Mouse (Mus musculus): ENCODE results near the gene Fabp7. TPM values are rescaled to one million over a fixed set of nuclear protein-coding genes. Genes with fewer than 3 reads are reported as not detected.

Fabp7 gene
- polyA plus RNA-seq (2012; rRNA removed), result not detected in 2 replicates

DNA sequence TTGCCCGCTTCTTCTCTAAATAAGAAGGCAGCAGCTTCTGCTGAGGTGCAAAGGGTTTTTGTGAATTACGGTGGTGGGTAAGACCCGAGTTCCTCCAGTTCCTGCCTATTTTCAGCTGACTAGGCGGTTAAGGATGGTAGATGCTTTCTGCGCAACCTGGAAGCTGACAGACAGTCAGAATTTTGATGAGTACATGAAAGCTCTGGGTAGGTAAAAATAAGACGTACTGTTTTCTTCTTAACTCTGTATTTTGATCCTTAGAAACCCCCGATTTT lies at the start of gene Fabp7:
Fabp7 (plus strand) TSS at position 6 of the 275 bp plus-strand sequence.
- 42% methylated on average over 7 of the region's 7 CpGs for WGBS
- Histone ChIP-seq H3K4me1 (ENCODE audit: control insufficient read depth, insufficient read depth, insufficient read length, low read length) (no peaks in the 10 kb centered on the region), H3K36me3 (ENCODE audit: control insufficient read depth, insufficient read depth, low read length) (no peaks in the 10 kb centered on the region), H3K27ac (ENCODE audit: insufficient read depth, low read depth, low read length) (no peak within 1 kb of the TSS), H3K4me3 (ENCODE audit: low read depth, low read length) (no peak within 1 kb of the TSS), H3K27me3 (ENCODE audit: control insufficient read depth, insufficient read depth, low read length) (0 out of 2 replicates have a peak, but pooled peaks cover 3% of the 10 kb centered on the region)
- TF ChIP-seq CTCF (IDR thresholded peaks at IDR 0.05; ENCODE audit: extremely low read depth, insufficient read length, insufficient replicate concordance, low read depth, low read length) (no peak), POLR2A (IDR thresholded peaks at IDR 0.05; ENCODE audit: low read depth, low read length) (no peak)

DNA sequence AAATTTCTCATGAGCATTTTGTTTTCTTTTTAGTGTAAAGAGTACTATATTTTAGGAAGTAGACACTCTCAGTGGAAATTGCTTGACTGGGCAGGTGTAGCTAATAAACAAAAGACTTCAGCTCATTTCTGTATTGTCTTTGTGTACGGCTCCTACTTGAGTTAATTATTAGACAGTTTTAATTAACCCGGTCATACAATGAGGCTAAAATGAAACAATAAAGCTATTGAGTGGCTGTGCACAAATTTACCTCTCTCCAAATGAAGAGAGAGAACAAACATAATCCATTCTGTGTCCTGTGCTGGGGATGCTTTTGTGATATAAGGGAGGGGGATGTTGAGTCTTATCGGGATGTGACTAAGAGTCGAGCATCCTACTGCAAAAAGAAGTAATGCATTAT lies 43.9 kb upstream of the Fabp7 start:
- no peak overlapping the region for H3K4me3 ChIP-seq (ENCODE audit: low read depth, low read length)
- TF ChIP-seq CTCF (IDR thresholded peaks at IDR 0.05; ENCODE audit: extremely low read depth, insufficient read length, insufficient replicate concordance, low read depth, low read length) (no peak), POLR2A (IDR thresholded peaks at IDR 0.05; ENCODE audit: low read depth, low read length) (no peak)
- H3K27me3 ChIP-seq (ENCODE audit: control insufficient read depth, insufficient read depth, low read length), result no peaks in the 10 kb centered on the region; the same call in 1 of the 2 replicates
- H3K4me1 ChIP-seq (ENCODE audit: control insufficient read depth, insufficient read depth, insufficient read length, low read length), result no peaks in the 10 kb centered on the region; the same call in 1 of the 2 replicates
- WGBS, result 25% methylated on average over 4 of the region's 4 CpGs
- no peak overlapping the region for H3K27ac ChIP-seq (ENCODE audit: insufficient read depth, low read depth, low read length)
- no peaks in the 10 kb centered on the region for H3K36me3 ChIP-seq (ENCODE audit: control insufficient read depth, insufficient read depth, low read length)

DNA sequence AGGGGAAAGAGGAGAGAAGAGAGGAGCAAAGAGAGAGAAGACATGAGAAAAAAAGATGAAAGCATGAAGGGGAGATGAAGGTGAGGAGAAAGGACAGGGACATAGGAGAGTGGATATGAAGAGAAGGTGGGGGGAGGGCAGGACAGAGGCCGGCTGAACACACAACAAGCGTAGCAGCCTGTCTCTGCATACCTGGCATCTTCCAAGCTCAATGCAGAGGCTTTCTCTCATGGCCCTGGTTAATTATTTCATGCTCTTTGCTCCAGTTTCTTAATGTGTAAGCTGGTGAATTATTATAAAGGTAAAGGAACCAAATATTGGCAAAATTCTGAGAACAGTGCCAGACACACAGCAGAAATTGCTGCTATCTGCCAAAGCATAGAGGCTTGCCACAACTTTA lies 43.3 kb upstream of the Fabp7 start:
- TF ChIP-seq POLR2A (IDR thresholded peaks at IDR 0.05; ENCODE audit: low read depth, low read length), result no peak
- no peak for TF ChIP-seq CTCF (IDR thresholded peaks at IDR 0.05; ENCODE audit: extremely low read depth, insufficient read length, insufficient replicate concordance, low read depth, low read length)

DNA sequence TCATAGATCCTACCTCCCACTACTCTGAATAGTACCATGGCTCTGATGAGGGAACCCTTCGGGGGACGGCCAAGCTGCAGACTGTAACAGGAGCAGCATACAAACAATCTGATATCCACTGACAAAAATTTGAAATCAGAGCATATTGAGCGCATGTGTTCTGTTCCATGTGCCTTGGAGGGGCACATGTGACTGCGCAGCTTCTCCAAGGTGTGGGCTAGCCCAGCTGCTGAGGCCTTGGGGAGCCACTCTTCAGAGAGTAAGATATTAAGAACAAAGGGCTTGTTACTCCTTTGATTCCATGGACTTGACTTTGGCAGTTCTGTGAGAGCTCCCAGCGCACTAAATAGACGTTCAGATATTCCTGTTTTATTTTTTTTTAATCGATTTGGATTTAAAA lies 41.6 kb upstream of the Fabp7 start:
- TF ChIP-seq CTCF (IDR thresholded peaks at IDR 0.05; ENCODE audit: extremely low read depth, insufficient read length, insufficient replicate concordance, low read depth, low read length), result no peak
- TF ChIP-seq POLR2A (IDR thresholded peaks at IDR 0.05; ENCODE audit: low read depth, low read length), result no peak
- Histone ChIP-seq H3K4me1 (ENCODE audit: control insufficient read depth, insufficient read depth, insufficient read length, low read length) (peaks cover 3% of the 10 kb centered on the region), H3K27me3 (ENCODE audit: control insufficient read depth, insufficient read depth, low read length) (no peaks in the 10 kb centered on the region; the same call in 1 of the 2 replicates), H3K27ac (ENCODE audit: insufficient read depth, low read depth, low read length) (no peak overlapping the region), H3K4me3 (ENCODE audit: low read depth, low read length) (no peak overlapping the region), H3K36me3 (ENCODE audit: control insufficient read depth, insufficient read depth, low read length) (no peaks in the 10 kb centered on the region)
- WGBS, result 68% methylated on average over 7 of the region's 7 CpGs

More for the DNA sequence above, 43.3 kb upstream of the Fabp7 start:
- H3K36me3 ChIP-seq (ENCODE audit: control insufficient read depth, insufficient read depth, low read length), result no peaks in the 10 kb centered on the region
- WGBS, result 36% methylated on average over 2 of the region's 2 CpGs
- H3K4me1 ChIP-seq (ENCODE audit: control insufficient read depth, insufficient read depth, insufficient read length, low read length), result no peaks in the 10 kb centered on the region; the same call in 1 of the 2 replicates
- no peak overlapping the region for H3K27ac ChIP-seq (ENCODE audit: insufficient read depth, low read depth, low read length)
- H3K27me3 ChIP-seq (ENCODE audit: control insufficient read depth, insufficient read depth, low read length), result no peaks in the 10 kb centered on the region; the same call in 1 of the 2 replicates
- H3K4me3 ChIP-seq (ENCODE audit: low read depth, low read length), result no peak overlapping the region

DNA sequence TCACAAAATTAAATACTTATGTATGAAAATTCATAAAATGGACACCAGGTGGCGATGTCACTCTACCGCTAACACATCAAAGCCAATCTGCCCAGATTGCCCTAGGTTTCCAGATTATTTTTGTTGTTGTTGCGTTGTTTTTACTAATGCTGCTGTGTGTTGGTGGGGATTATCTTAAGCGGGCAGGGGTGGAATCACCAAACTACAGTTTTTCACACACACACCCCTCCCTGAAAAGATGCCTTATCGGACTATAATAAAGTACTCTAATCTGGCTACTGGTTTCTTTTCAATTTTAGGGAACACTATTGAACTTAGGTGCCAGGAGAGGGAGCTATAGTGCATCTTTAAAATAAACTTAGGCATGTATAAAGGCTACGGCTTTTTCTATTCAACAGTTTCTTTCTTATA lies 41.1 kb upstream of the Fabp7 start:
- H3K36me3 ChIP-seq (ENCODE audit: control insufficient read depth, insufficient read depth, low read length), result no peaks in the 10 kb centered on the region
- 2% methylated on average over 6 of the region's 6 CpGs for WGBS
- H3K4me1 ChIP-seq (ENCODE audit: control insufficient read depth, insufficient read depth, insufficient read length, low read length), result peaks cover 3% of the 10 kb centered on the region
- H3K27me3 ChIP-seq (ENCODE audit: control insufficient read depth, insufficient read depth, low read length), result no peaks in the 10 kb centered on the region; the same call in 1 of the 2 replicates
- TF ChIP-seq POLR2A (IDR thresholded peaks at IDR 0.05; ENCODE audit: low read depth, low read length) (no peak), CTCF (IDR thresholded peaks at IDR 0.05; ENCODE audit: extremely low read depth, insufficient read length, insufficient replicate concordance, low read depth, low read length) (no peak)
- no peak overlapping the region for H3K27ac ChIP-seq (ENCODE audit: insufficient read depth, low read depth, low read length)
- no peak overlapping the region for H3K4me3 ChIP-seq (ENCODE audit: low read depth, low read length)

DNA sequence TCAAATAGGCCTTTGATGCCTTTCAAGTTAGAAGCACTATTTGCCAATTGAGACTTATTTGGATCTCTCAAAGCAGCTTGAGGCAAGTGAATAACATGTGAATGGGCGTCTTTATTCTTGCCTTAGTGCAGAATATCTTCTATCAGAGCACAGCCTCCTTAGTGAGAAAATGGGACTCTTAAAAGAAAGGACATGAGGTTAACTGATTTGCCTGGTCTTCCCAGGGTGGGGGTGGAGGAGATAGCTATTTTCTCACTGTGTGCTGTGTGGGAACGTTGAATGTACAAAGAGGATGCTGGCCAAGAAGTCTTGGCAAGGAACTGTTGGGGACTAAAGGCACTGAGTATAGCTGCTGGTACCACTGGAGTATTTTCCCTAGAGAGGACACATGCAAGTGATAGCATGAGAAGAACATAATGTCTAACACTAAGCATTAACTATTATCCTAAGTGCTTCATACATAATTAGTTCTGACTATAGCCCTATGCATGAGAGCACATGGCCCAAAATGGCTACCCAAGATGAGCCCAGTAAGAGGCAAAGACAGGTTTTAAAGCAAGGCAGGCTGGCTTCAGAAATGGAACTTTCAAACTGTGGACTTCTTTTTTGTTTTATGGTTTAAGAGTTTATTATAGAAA lies 40.4 kb upstream of the Fabp7 start:
- H3K27ac ChIP-seq (ENCODE audit: insufficient read depth, low read depth, low read length), result no peak overlapping the region
- no peaks in the 10 kb centered on the region for H3K36me3 ChIP-seq (ENCODE audit: control insufficient read depth, insufficient read depth, low read length)
- no peaks in the 10 kb centered on the region for H3K27me3 ChIP-seq (ENCODE audit: control insufficient read depth, insufficient read depth, low read length)
- no peak for TF ChIP-seq CTCF (IDR thresholded peaks at IDR 0.05; ENCODE audit: extremely low read depth, insufficient read length, insufficient replicate concordance, low read depth, low read length)
- no peak for TF ChIP-seq POLR2A (IDR thresholded peaks at IDR 0.05; ENCODE audit: low read depth, low read length)
- H3K4me3 ChIP-seq (ENCODE audit: low read depth, low read length), result no peak overlapping the region
- peaks cover 3% of the 10 kb centered on the region for H3K4me1 ChIP-seq (ENCODE audit: control insufficient read depth, insufficient read depth, insufficient read length, low read length)
- WGBS, result 44% methylated on average over 2 of the region's 2 CpGs

DNA sequence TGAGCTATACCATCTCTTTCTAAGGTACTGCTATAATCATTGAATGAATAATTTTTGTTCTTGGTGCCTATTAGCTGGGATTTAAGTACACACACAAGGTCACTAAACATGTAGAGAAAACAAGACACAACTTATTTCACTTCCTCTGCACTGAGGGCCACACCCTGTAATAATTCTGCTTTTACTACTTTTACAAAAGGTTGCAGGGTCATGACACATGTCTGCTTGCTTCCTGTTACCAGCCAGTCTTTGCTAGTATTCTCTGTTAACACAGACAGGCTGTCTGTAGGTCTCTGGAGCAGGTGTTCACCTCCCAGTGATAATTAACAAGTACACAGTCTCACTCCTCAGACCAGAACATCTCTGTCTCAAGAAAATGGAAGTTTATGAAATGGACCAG lies 39.2 kb upstream of the Fabp7 start:
- H3K36me3 ChIP-seq (ENCODE audit: control insufficient read depth, insufficient read depth, low read length), result no peaks in the 10 kb centered on the region
- H3K4me1 ChIP-seq (ENCODE audit: control insufficient read depth, insufficient read depth, insufficient read length, low read length), result peaks cover 3% of the 10 kb centered on the region
- no peak overlapping the region for H3K27ac ChIP-seq (ENCODE audit: insufficient read depth, low read depth, low read length)
- no peaks in the 10 kb centered on the region for H3K27me3 ChIP-seq (ENCODE audit: control insufficient read depth, insufficient read depth, low read length)
- TF ChIP-seq POLR2A (IDR thresholded peaks at IDR 0.05; ENCODE audit: low read depth, low read length), result no peak
- TF ChIP-seq CTCF (IDR thresholded peaks at IDR 0.05; ENCODE audit: extremely low read depth, insufficient read length, insufficient replicate concordance, low read depth, low read length), result no peak
- H3K4me3 ChIP-seq (ENCODE audit: low read depth, low read length), result no peak overlapping the region

Data from small intestine, adult 2 months (tissue).